Mouse (Mus musculus): ENCODE measurements at regions not wholly inside any gene's neighbourhood (a gene's known extent, or its start where the extent isn't known, plus 50 kb on each side); places are given as distances from the start of the nearest gene placed in this dataset.
A peak's percentile ranks its signal among the peaks of the same experiment; 100 is the strongest.

GRCm38 (mm10) chr8:25389947-25390346, 565.8 kb upstream of the Adam5 start:
- no peak for DNase-seq

- DNase-seq: peak; percentile 7 to 9
These were observed 565.2 kb upstream of the Adam5 start for GRCm38 (mm10) chr8:25389371-25389855.

GRCm38 (mm10) chr8:25388811-25389210, 564.6 kb upstream of the Adam5 start:
- DNase-seq: no peak

GRCm38 (mm10) chr8:25385186-25385585, 561.0 kb upstream of the Adam5 start:
- no peak for DNase-seq

- no peak for DNase-seq
These were observed 560.4 kb upstream of the Adam5 start for GRCm38 (mm10) chr8:25384591-25384990.

GRCm38 (mm10) chr8:25373276-25373675, 549.1 kb upstream of the Adam5 start:
- DNase-seq: peak in 1 of 2 experiments; percentile 18

- DNase-seq: no peak
These were observed 546.8 kb upstream of the Adam5 start for GRCm38 (mm10) chr8:25370947-25371346.

- no peak for DNase-seq
These were observed 545.2 kb upstream of the Adam5 start for GRCm38 (mm10) chr8:25369331-25369730.

- DNase-seq: peak in 1 of 2 experiments; percentile 20
These were observed 544.5 kb upstream of the Adam5 start for GRCm38 (mm10) chr8:25368561-25369091.

GRCm38 (mm10) chr8:25367806-25368549, 543.8 kb upstream of the Adam5 start:
- no peak for DNase-seq

GRCm38 (mm10) chr8:25366181-25366580, 542.0 kb upstream of the Adam5 start:
- no peak for DNase-seq

- DNase-seq: no peak
These were observed 538.5 kb upstream of the Adam5 start for GRCm38 (mm10) chr8:25362656-25363055.

- no peak for DNase-seq
These were observed 538.0 kb upstream of the Adam5 start for GRCm38 (mm10) chr8:25362146-25362545.

- DNase-seq: no peak
These were observed 537.3 kb upstream of the Adam5 start for GRCm38 (mm10) chr8:25361420-25361819.

- DNase-seq: no peak
These were observed 534.5 kb upstream of the Adam5 start for GRCm38 (mm10) chr8:25358539-25359165.

GRCm38 (mm10) chr8:25353822-25354770, 529.9 kb upstream of the Adam5 start:
- DNase-seq: no peak

GRCm38 (mm10) chr8:25353405-25353804, 529.2 kb upstream of the Adam5 start:
- DNase-seq: no peak

GRCm38 (mm10) chr8:25348003-25348683, 524.0 kb upstream of the Adam5 start:
- no peak for DNase-seq

- no peak for DNase-seq
These were observed 519.0 kb upstream of the Adam5 start for GRCm38 (mm10) chr8:25343160-25343602.

- no peak for DNase-seq
These were observed 518.3 kb upstream of the Adam5 start for GRCm38 (mm10) chr8:25342501-25342900.

GRCm38 (mm10) chr8:25341225-25341624, 517.1 kb upstream of the Adam5 start:
- DNase-seq: no peak

- DNase-seq: no peak
These were observed 516.6 kb upstream of the Adam5 start for GRCm38 (mm10) chr8:25340729-25341128.

Data from adrenal gland, postnatal 36 days (tissue).